Mouse (Mus musculus): ENCODE data around the gene 4930415O20Rik.

DNA sequence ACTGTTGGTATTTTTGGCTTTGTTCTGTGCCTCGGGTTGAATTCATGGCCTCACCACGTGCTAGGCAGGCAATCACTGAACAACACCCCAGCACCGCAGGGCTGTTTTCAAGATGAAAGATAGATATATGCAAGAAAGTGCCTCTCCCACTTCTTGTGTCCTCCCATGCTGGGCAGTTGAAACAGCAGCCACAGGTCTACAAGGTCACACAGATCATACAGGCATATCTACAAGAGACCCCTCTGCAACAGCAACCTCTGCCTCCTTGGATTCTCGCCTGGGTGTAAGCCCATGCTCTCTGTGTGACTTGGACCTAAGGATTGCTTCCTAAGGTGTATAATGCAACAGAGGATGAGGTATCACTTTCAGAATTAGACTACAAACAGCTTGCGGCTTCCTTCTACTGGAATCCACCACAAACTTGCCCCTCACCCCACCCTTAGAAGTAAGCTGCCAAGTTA lies 52.6 kb downstream of the 4930415O20Rik start:
- no peak for TF ChIP-seq USF1 (IDR thresholded peaks at IDR 0.05; ENCODE audit: low read depth)
- TF ChIP-seq POLR2AphosphoS2 (IDR thresholded peaks at IDR 0.05; ENCODE audit: insufficient read length, low read depth): no peak
- no peak for TF ChIP-seq TCF12 (IDR thresholded peaks at IDR 0.05; ENCODE audit: insufficient read depth, poor library complexity, severe bottlenecking)
- no peak for TF ChIP-seq POLR2A (IDR thresholded peaks at IDR 0.05; ENCODE audit: insufficient read length, low read depth)
- TF ChIP-seq MAX (IDR thresholded peaks at IDR 0.05; ENCODE audit: low read depth): no peak
- no peak for TF ChIP-seq REST (IDR thresholded peaks at IDR 0.05; ENCODE audit: insufficient read depth, insufficient read length)
- no peak for TF ChIP-seq E2F4 (IDR thresholded peaks at IDR 0.05; ENCODE audit: insufficient read depth)
- no peak for TF ChIP-seq MYOG (IDR thresholded peaks at IDR 0.05; ENCODE audit: control insufficient read depth in 1 of 3, insufficient read depth in 1 of 3, insufficient read length in 2 of 3, low read depth in 2 of 3)
- TF ChIP-seq MYOD1 (IDR thresholded peaks at IDR 0.05; ENCODE audit: control insufficient read depth in 1 of 3, insufficient read length in 2 of 3, low read depth in 2 of 3): no peak
- no peak for TF ChIP-seq CEBPB (IDR thresholded peaks at IDR 0.05; ENCODE audit: insufficient read depth, poor library complexity, severe bottlenecking)
- no peak for TF ChIP-seq TCF3 (IDR thresholded peaks at IDR 0.05; ENCODE audit: insufficient read length, low read depth)
- no peak for TF ChIP-seq SRF (IDR thresholded peaks at IDR 0.05; ENCODE audit: control insufficient read depth, insufficient read length, low read depth)
